8 mouse cellular contexts compared by ENCODE assay signal in genomic region chr11:101172434-101172815, GRCm38 (mm10). TPM values are rescaled to one million over a fixed set of nuclear protein-coding genes. Genes with fewer than 3 reads are reported as not detected.
A peak's percentile ranks its signal among the peaks of the same experiment; 100 is the strongest.
DNase-seq lines count a peak whose midpoint lies in the region; ATAC-seq and TF ChIP-seq lines count a peak whose summit lies in the region.

No protein-coding gene starts in this region.

- no peak for ATAC-seq in hindbrain, embryonic 16.5 days
- ATAC-seq in midbrain, postnatal 0 days (ENCODE audit: low FRiP score) = no peak
- ATAC-seq in frontal cortex, adult (ENCODE audit: low TSS enrichment) = no peak

- H3K4me3 ChIP-seq in kidney, adult 2 months (ENCODE audit: insufficient read depth, low read depth, low read length) = peak overlapping the region; percentile 59
- peak overlapping the region; percentile 54 for H3K4me3 ChIP-seq in hindbrain, embryonic 16.5 days (ENCODE audit: low read length)
- H3K4me3 ChIP-seq in midbrain, postnatal 0 days (ENCODE audit: low read depth, low read length) = peak overlapping the region; percentile 65

- no peaks in the 10 kb centered on the region; the same call in 1 of the 2 replicates for H3K36me3 ChIP-seq in kidney, adult 2 months (ENCODE audit: control insufficient read depth, insufficient read depth, low read length)
- peaks cover 3% of the 10 kb centered on the region for H3K36me3 ChIP-seq in hindbrain, embryonic 16.5 days (ENCODE audit: control insufficient read depth, insufficient read depth, low read length)
- peaks cover 5% of the 10 kb centered on the region; the same call in 1 of the 2 replicates for H3K36me3 ChIP-seq in midbrain, postnatal 0 days (ENCODE audit: insufficient read depth, low read length)

- H3K4me1 ChIP-seq in kidney, adult 2 months (ENCODE audit: control insufficient read depth, insufficient read depth, low read length) = peaks cover 26% of the 10 kb centered on the region; the same call in 1 of the 2 replicates
- peaks cover 67% of the 10 kb centered on the region for H3K4me1 ChIP-seq in hindbrain, embryonic 16.5 days (ENCODE audit: control insufficient read depth, insufficient read depth, low read depth, low read length)
- peaks cover 27% of the 10 kb centered on the region for H3K4me1 ChIP-seq in midbrain, postnatal 0 days (ENCODE audit: insufficient read depth, low read length)

- peak overlapping the region; percentile 78 for H3K4me2 ChIP-seq in hindbrain, embryonic 16.5 days (ENCODE audit: low read length)
- H3K4me2 ChIP-seq in midbrain, postnatal 0 days (ENCODE audit: low read depth, low read length, poor library complexity, severe bottlenecking) = peak overlapping the region; percentile 81

- DNase-seq in kidney, adult 2 months = no peak
- DNase-seq in kidney, postnatal 10 days = no peak
- peak; percentile 36 for DNase-seq in MEL-GATA-1-ER (ENCODE audit: extremely low read depth, low read depth)
- no peak for DNase-seq in midbrain, postnatal 0 days (ENCODE audit: low spot score)
- no peak for DNase-seq in thymus, postnatal 10 days (ENCODE audit: low spot score in 2 of 2)
- DNase-seq in thymus, adult 18-20 months = no peak

- TF ChIP-seq CTCF in kidney, adult 2 months (conservative IDR thresholded peaks at IDR 0.05; ENCODE audit: insufficient read depth, insufficient read length, low read depth, low read length) = no peak
- TF ChIP-seq CTCF in midbrain, postnatal 0 days (IDR thresholded peaks at IDR 0.05) = no peak

- no peaks in the 10 kb centered on the region for H3K9me3 ChIP-seq in hindbrain, embryonic 16.5 days (ENCODE audit: control insufficient read depth, low read length)
- H3K9me3 ChIP-seq in midbrain, postnatal 0 days (ENCODE audit: low read length) = no peaks in the 10 kb centered on the region

- H3K27me3 ChIP-seq in kidney, adult 2 months (replicated peaks; ENCODE audit: control insufficient read depth, insufficient read depth, low read length) = no peaks in the 10 kb centered on the region
- peaks cover 13% of the 10 kb centered on the region for H3K27me3 ChIP-seq in hindbrain, embryonic 16.5 days (replicated peaks; ENCODE audit: control insufficient read depth, insufficient read depth, low read length)
- H3K27me3 ChIP-seq in midbrain, postnatal 0 days (ENCODE audit: insufficient read depth, low read length) = peaks cover 14% of the 10 kb centered on the region

- TF ChIP-seq POLR2A in kidney, adult 2 months (IDR thresholded peaks at IDR 0.05; ENCODE audit: low read depth, low read length) = no peak

- peak overlapping the region; percentile 68 for H3K9ac ChIP-seq in hindbrain, embryonic 16.5 days (ENCODE audit: low read depth, low read length)
- peak overlapping the region; percentile 54 for H3K9ac ChIP-seq in midbrain, postnatal 0 days (replicated peaks; ENCODE audit: low read length, poor library complexity, severe bottlenecking)

- WGBS in kidney, adult 2 months = 10% methylated on average over 5 of the region's 5 CpGs
- WGBS in hindbrain, embryonic 16.5 days = 5% methylated on average over 5 of the region's 5 CpGs
- WGBS in midbrain, postnatal 0 days = 13% methylated on average over 5 of the region's 5 CpGs

- peak overlapping the region; percentile 84 for H3K27ac ChIP-seq in kidney, adult 2 months (ENCODE audit: insufficient read depth, low read depth, low read length)
- peak overlapping the region; percentile 85 for H3K27ac ChIP-seq in hindbrain, embryonic 16.5 days (ENCODE audit: low read depth, low read length)
- H3K27ac ChIP-seq in midbrain, postnatal 0 days (ENCODE audit: low read depth, low read length) = peak overlapping the region; percentile 72

RNA-seq across cellular contexts. Expression of gene Plekhh3, which starts 1.3 kb away (rescaled TPM):
- polyA plus RNA-seq in kidney, adult 2 months (2012; rRNA removed) = 19.3 and 22.7 TPM in 2 replicates
- 9.3 and 9.5 TPM in 2 replicates for polyA plus RNA-seq in hindbrain, embryonic 16.5 days (2015; fragmentation: Nextera tagmentation; extraction: Ambion mirVana)
- total RNA-seq in midbrain, postnatal 0 days (2014; rRNA removed) = 13.7 and 23.4 TPM in 2 replicates
- 5.8 and 6.2 TPM in 2 replicates for polyA plus RNA-seq in midbrain, postnatal 0 days (2015; fragmentation: Nextera tagmentation; extraction: Ambion mirVana)

RNA-seq across cellular contexts. Expression of gene Cntnap1, which starts 2.1 kb away (rescaled TPM):
- 3.4 and 3.6 TPM in 2 replicates for polyA plus RNA-seq in kidney, adult 2 months (2012; rRNA removed)
- polyA plus RNA-seq in hindbrain, embryonic 16.5 days (2015; fragmentation: Nextera tagmentation; extraction: Ambion mirVana) = 8.7 and 11.2 TPM in 2 replicates
- 12.5 and 15.0 TPM in 2 replicates for total RNA-seq in midbrain, postnatal 0 days (2014; rRNA removed)
- 3.0 and 3.2 TPM in 2 replicates for polyA plus RNA-seq in midbrain, postnatal 0 days (2015; fragmentation: Nextera tagmentation; extraction: Ambion mirVana)

RNA-seq across cellular contexts. Expression of gene Ccr10, which starts 2.8 kb away (rescaled TPM):
- 0.33 and 0.34 TPM in 2 replicates for polyA plus RNA-seq in kidney, adult 2 months (2012; rRNA removed)
- polyA plus RNA-seq in hindbrain, embryonic 16.5 days (2015; fragmentation: Nextera tagmentation; extraction: Ambion mirVana) = 0.32 and 0.60 TPM in 2 replicates
- total RNA-seq in midbrain, postnatal 0 days (2014; rRNA removed) = 0.61 and 1.4 TPM in 2 replicates
- 0.75 and 0.83 TPM in 2 replicates for polyA plus RNA-seq in midbrain, postnatal 0 days (2015; fragmentation: Nextera tagmentation; extraction: Ambion mirVana)

RNA-seq across cellular contexts. Expression of gene Tubg2, which starts 16.7 kb away (rescaled TPM):
- polyA plus RNA-seq in kidney, adult 2 months (2012; rRNA removed) = 1.4 and 1.8 TPM in 2 replicates
- polyA plus RNA-seq in hindbrain, embryonic 16.5 days (2015; fragmentation: Nextera tagmentation; extraction: Ambion mirVana) = 56.9 and 60.3 TPM in 2 replicates
- total RNA-seq in midbrain, postnatal 0 days (2014; rRNA removed) = 38.4 and 40.6 TPM in 2 replicates
- polyA plus RNA-seq in midbrain, postnatal 0 days (2015; fragmentation: Nextera tagmentation; extraction: Ambion mirVana) = 86.1 and 93.8 TPM in 2 replicates

RNA-seq across cellular contexts. Expression of gene Tubg1, which starts 52.7 kb away (rescaled TPM):
- polyA plus RNA-seq in kidney, adult 2 months (2012; rRNA removed) = 14.1 and 19.2 TPM in 2 replicates
- polyA plus RNA-seq in hindbrain, embryonic 16.5 days (2015; fragmentation: Nextera tagmentation; extraction: Ambion mirVana) = 79.6 and 80.2 TPM in 2 replicates
- total RNA-seq in midbrain, postnatal 0 days (2014; rRNA removed) = 40.5 and 52.6 TPM in 2 replicates
- polyA plus RNA-seq in midbrain, postnatal 0 days (2015; fragmentation: Nextera tagmentation; extraction: Ambion mirVana) = 64.4 and 64.6 TPM in 2 replicates
